Comparison of ENCODE assay signal across 30 mouse cellular contexts in the genomic region with DNA sequence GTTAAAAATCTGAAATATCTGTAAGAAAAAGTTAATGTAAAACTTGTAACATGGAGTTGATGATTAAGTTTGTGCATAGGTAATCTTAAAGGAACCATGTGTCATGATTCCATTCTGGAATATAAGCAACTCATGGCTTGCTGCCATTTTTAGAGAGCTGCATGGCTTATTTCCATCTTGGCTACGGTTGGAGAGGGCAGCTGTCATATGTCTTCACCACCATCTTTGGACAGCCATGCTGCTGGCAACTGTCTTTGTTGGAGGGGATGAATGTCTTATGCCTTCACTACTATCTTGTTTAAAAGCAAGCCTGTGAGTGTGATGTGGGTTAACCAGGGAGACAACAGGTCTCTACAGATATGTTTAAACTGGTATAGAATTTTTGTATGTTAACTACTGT. TPM values are rescaled to one million over a fixed set of nuclear protein-coding genes. Genes with fewer than 3 reads are reported as not detected.
DNase-seq lines count a peak whose midpoint lies in the region; ATAC-seq and TF ChIP-seq lines count a peak whose summit lies in the region.
"Had no signal": no experiment of that assay in that cellular context is flagged by ENCODE, and none has a peak within 500 bp of the region (broad histone marks: within the 10 kb centered on the region; RNA-seq: fewer than 3 reads in every experiment).

No protein-coding gene starts in this region.

- H3K4me1 ChIP-seq in forebrain, postnatal 0 days (ENCODE audit: insufficient read depth) = no peaks in the 10 kb centered on the region
- no peaks in the 10 kb centered on the region for H3K4me1 ChIP-seq in forebrain, embryonic 10.5 days
- no peaks in the 10 kb centered on the region for H3K4me1 ChIP-seq in lung, embryonic 16.5 days (replicated peaks; ENCODE audit: control insufficient read depth, insufficient read depth, low read length)
- H3K4me1 ChIP-seq: embryonic facial prominence, embryonic 13.5 days; hindbrain, embryonic 12.5 days; limb, embryonic 12.5 days; liver, embryonic 15.5 days; neural tube, embryonic 15.5 days had no signal

- H3K4me3 ChIP-seq in forebrain, postnatal 0 days (ENCODE audit: low read depth, low read length) = no peak overlapping the region
- H3K4me3 ChIP-seq in forebrain, embryonic 10.5 days = no peak overlapping the region
- no peak overlapping the region for H3K4me3 ChIP-seq in lung, embryonic 16.5 days (ENCODE audit: low read length)
- H3K4me3 ChIP-seq: embryonic facial prominence, embryonic 13.5 days; heart, adult 2 months; hindbrain, embryonic 12.5 days; limb, embryonic 12.5 days; liver, embryonic 15.5 days; neural tube, embryonic 15.5 days had no signal

- WGBS in forebrain, postnatal 0 days = 64% methylated on average over 1 of the region's 1 CpGs
- 96% methylated on average over 1 of the region's 1 CpGs for WGBS in forebrain, embryonic 10.5 days
- WGBS in lung, embryonic 16.5 days = 36% methylated on average over 1 of the region's 1 CpGs

- no peak for TF ChIP-seq CTCF in forebrain, postnatal 0 days (IDR thresholded peaks at IDR 0.05; ENCODE audit: low read depth)

- ATAC-seq in forebrain, postnatal 0 days = no peak
- peak; percentile 61; the same call in 1 of the 2 replicates for ATAC-seq in lung, embryonic 16.5 days (ENCODE audit: low read depth)
- ATAC-seq: CD4-positive, CD25-positive, alpha-beta regulatory T cell, adult 4 months had no signal

- no peak overlapping the region for H3K4me2 ChIP-seq in forebrain, postnatal 0 days (ENCODE audit: low read depth)
- H3K4me2 ChIP-seq in lung, embryonic 16.5 days (ENCODE audit: low read depth, low read length) = no peak overlapping the region
- H3K4me2 ChIP-seq: embryonic facial prominence, embryonic 13.5 days; hindbrain, embryonic 12.5 days; limb, embryonic 12.5 days; liver, embryonic 15.5 days; neural tube, embryonic 15.5 days had no signal

- H3K9ac ChIP-seq in forebrain, postnatal 0 days = no peak overlapping the region
- no peak overlapping the region for H3K9ac ChIP-seq in lung, embryonic 16.5 days (ENCODE audit: low read length)
- H3K9ac ChIP-seq: embryonic facial prominence, embryonic 13.5 days; hindbrain, embryonic 12.5 days; limb, embryonic 12.5 days; liver, embryonic 15.5 days; neural tube, embryonic 15.5 days had no signal

- DNase-seq in forebrain, postnatal 0 days = peak; percentile 0
- no peak for DNase-seq in forebrain, embryonic 10.5 days (ENCODE audit: extremely low spot score, low spot score)
- DNase-seq in left cerebral cortex, postnatal 4 days = peak; percentile 15
- no peak for DNase-seq in left cerebral cortex, adult 9 months (ENCODE audit: low spot score in 2 of 2)
- peak; percentile 0 for DNase-seq in lung, postnatal 14 days
- DNase-seq in embryo, embryonic 9.5 days (ENCODE audit: extremely low spot score) = no peak
- DNase-seq: adrenal gland, postnatal 25 days; cerebellum, adult 18-20 months; embryo, embryonic 11 days; gastrocnemius, postnatal 36 days; heart, adult 2 months; kidney, adult 11 months; kidney, postnatal 14 days; layer of hippocampus, adult 9-11 months; midbrain, embryonic 14.5 days; retina, postnatal 1 day; right cerebral cortex, postnatal 14 days; thymus, postnatal 14 days had no signal

- no peaks in the 10 kb centered on the region for H3K36me3 ChIP-seq in forebrain, postnatal 0 days (ENCODE audit: insufficient read depth)
- H3K36me3 ChIP-seq in forebrain, embryonic 10.5 days (replicated peaks) = no peaks in the 10 kb centered on the region
- no peaks in the 10 kb centered on the region for H3K36me3 ChIP-seq in lung, embryonic 16.5 days (ENCODE audit: control insufficient read depth, insufficient read depth, low read length)
- H3K36me3 ChIP-seq: embryonic facial prominence, embryonic 13.5 days; hindbrain, embryonic 12.5 days; limb, embryonic 12.5 days; liver, embryonic 15.5 days; neural tube, embryonic 15.5 days had no signal

- no peaks in the 10 kb centered on the region for H3K27me3 ChIP-seq in forebrain, postnatal 0 days (ENCODE audit: insufficient read depth, low read length)
- H3K27me3 ChIP-seq in forebrain, embryonic 10.5 days (ENCODE audit: poor library complexity, severe bottlenecking) = no peaks in the 10 kb centered on the region
- H3K27me3 ChIP-seq in lung, embryonic 16.5 days (ENCODE audit: control insufficient read depth, insufficient read depth, low read depth, low read length) = no peaks in the 10 kb centered on the region
- H3K27me3 ChIP-seq: embryonic facial prominence, embryonic 13.5 days; hindbrain, embryonic 12.5 days; limb, embryonic 12.5 days; liver, embryonic 15.5 days; neural tube, embryonic 15.5 days had no signal

- H3K9me3 ChIP-seq in forebrain, postnatal 0 days (ENCODE audit: low read length) = no peaks in the 10 kb centered on the region
- no peaks in the 10 kb centered on the region for H3K9me3 ChIP-seq in forebrain, embryonic 10.5 days
- no peaks in the 10 kb centered on the region for H3K9me3 ChIP-seq in lung, embryonic 16.5 days (ENCODE audit: control insufficient read depth, low read length)
- H3K9me3 ChIP-seq: embryonic facial prominence, embryonic 13.5 days; hindbrain, embryonic 12.5 days; limb, embryonic 12.5 days; liver, embryonic 15.5 days; neural tube, embryonic 15.5 days had no signal

- intact Hi-C loops in left cerebral cortex, postnatal 4 days (cut with DNase I) = no loop called here

- no peak overlapping the region for H3K27ac ChIP-seq in forebrain, postnatal 0 days (ENCODE audit: low read depth, low read length)
- no peak overlapping the region for H3K27ac ChIP-seq in forebrain, embryonic 10.5 days
- H3K27ac ChIP-seq in lung, embryonic 16.5 days (ENCODE audit: low read length) = no peak overlapping the region
- H3K27ac ChIP-seq: embryonic facial prominence, embryonic 13.5 days; heart, adult 2 months; hindbrain, embryonic 12.5 days; limb, embryonic 12.5 days; liver, embryonic 15.5 days; macrophage; neural tube, embryonic 15.5 days had no signal

RNA-seq across cellular contexts. Expression of a gene that starts 16.6 kb away (rescaled TPM):
- total RNA-seq in forebrain, postnatal 0 days (2014; rRNA removed) = 0.57 and 1.8 TPM in 2 replicates
- 0.15 and 0.19 TPM in 2 replicates for polyA plus RNA-seq in forebrain, postnatal 0 days (2015; fragmentation: Nextera tagmentation; extraction: Ambion mirVana)
- 0.26 TPM in 1 of 2 replicates, not detected in the other for polyA plus RNA-seq in forebrain, embryonic 10.5 days (2016; fragmentation: Nextera tagmentation; extraction: Ambion mirVana)
- total RNA-seq in left cerebral cortex, postnatal 4 days (2021) = under 1 TPM; 0.79 to 0.82 TPM
- 0.09 TPM in 1 of 2 replicates, not detected in the other for polyA plus RNA-seq in lung, embryonic 16.5 days (2015; fragmentation: Nextera tagmentation; extraction: Ambion mirVana)
- total RNA-seq: gastrocnemius, postnatal 36 days; heart, adult 2 months; heart, postnatal 25 days; megakaryocyte-erythroid progenitor cell, adult 5-6 weeks had no signal
- polyA plus RNA-seq: embryonic facial prominence, embryonic 13.5 days; heart, embryonic 14.5 days; hindbrain, embryonic 12.5 days; liver, embryonic 15.5 days; stomach, embryonic 14.5 days had no signal

RNA-seq across cellular contexts. Expression of a gene that starts 58.2 kb away (rescaled TPM):
- 16.8 and 16.9 TPM in 2 replicates for total RNA-seq in forebrain, postnatal 0 days (2014; rRNA removed)
- 3.6 and 7.5 TPM in 2 replicates for polyA plus RNA-seq in forebrain, postnatal 0 days (2015; fragmentation: Nextera tagmentation; extraction: Ambion mirVana)
- polyA plus RNA-seq in forebrain, embryonic 10.5 days (2016; fragmentation: Nextera tagmentation; extraction: Ambion mirVana) = 7.1 and 7.6 TPM in 2 replicates
- total RNA-seq in left cerebral cortex, postnatal 4 days (2021) = 10 to 100 TPM; 28.3 to 33.4 TPM
- polyA plus RNA-seq in lung, embryonic 16.5 days (2015; fragmentation: Nextera tagmentation; extraction: Ambion mirVana) = 34.4 and 35.2 TPM in 2 replicates
- total RNA-seq: megakaryocyte-erythroid progenitor cell, adult 5-6 weeks had no signal
- polyA plus RNA-seq: CD4-positive, CD25-positive, alpha-beta regulatory T cell, adult 4 months; macrophage had no signal

Comparison
In these comparisons a context has a peak if more than half of its experiments do, and no peak if none do; other contexts are left out.
1. DNase-seq: peak in forebrain, postnatal 0 days (single experiment), left cerebral cortex, postnatal 4 days (single experiment) and lung, postnatal 14 days (single experiment); none in forebrain, embryonic 10.5 days (single experiment), left cerebral cortex, adult 9 months (0 of 2) and embryo, embryonic 9.5 days (single experiment).